Mouse (Mus musculus): ENCODE measurements around the gene Sh3pxd2b. TPM values are rescaled to one million over a fixed set of nuclear protein-coding genes. Genes with fewer than 3 reads are reported as not detected.

The Sh3pxd2b gene
- polyA plus RNA-seq, 1 experiment from 2014 or later, result 21.3 TPM

- Histone ChIP-seq H3K27ac (ENCODE audit: low read length) (peak overlapping the region; percentile 86), H3K4me2 (ENCODE audit: low read depth, low read length) (peak overlapping the region; percentile 80), H3K27me3 (ENCODE audit: control insufficient read depth, insufficient read depth, low read length) (no peaks in the 10 kb centered on the region), H3K4me3 (replicated peaks; ENCODE audit: low read length) (peak overlapping the region; percentile 76), H3K4me1 (ENCODE audit: control insufficient read depth, insufficient read depth, low read length) (peaks cover 34% of the 10 kb centered on the region), H3K36me3 (ENCODE audit: control insufficient read depth, insufficient read depth, low read length) (peaks cover 10% of the 10 kb centered on the region), H3K9me3 (replicated peaks; ENCODE audit: control insufficient read depth, low read length) (no peaks in the 10 kb centered on the region), H3K9ac (ENCODE audit: low read length) (peak overlapping the region; percentile 83)
- WGBS, result 13% methylated on average over 9 of the region's 9 CpGs
- no peak for ATAC-seq (ENCODE audit: insufficient read depth, low FRiP score)
Observed at GRCm38 (mm10) chr11:32348433-32349283, 1.0 kb downstream of the Sh3pxd2b start.

GRCm38 (mm10) chr11:32349284-32349953, 1.8 kb downstream of the Sh3pxd2b start:
- Histone ChIP-seq H3K36me3 (ENCODE audit: control insufficient read depth, insufficient read depth, low read length) (peaks cover 13% of the 10 kb centered on the region), H3K27ac (ENCODE audit: low read length) (peak overlapping the region; percentile 60; the same call in 1 of the 2 replicates), H3K4me3 (replicated peaks; ENCODE audit: low read length) (peak overlapping the region; percentile 76), H3K9me3 (replicated peaks; ENCODE audit: control insufficient read depth, low read length) (no peaks in the 10 kb centered on the region), H3K4me2 (ENCODE audit: low read depth, low read length) (peak overlapping the region; percentile 80), H3K4me1 (ENCODE audit: control insufficient read depth, insufficient read depth, low read length) (peaks cover 34% of the 10 kb centered on the region), H3K9ac (ENCODE audit: low read length) (peak overlapping the region; percentile 46; the same call in 1 of the 2 replicates), H3K27me3 (ENCODE audit: control insufficient read depth, insufficient read depth, low read length) (no peaks in the 10 kb centered on the region)
- WGBS, result 53% methylated on average over 13 of the region's 13 CpGs
- ATAC-seq (ENCODE audit: insufficient read depth, low FRiP score), result no peak

- H3K9me3 ChIP-seq (replicated peaks; ENCODE audit: control insufficient read depth, low read length), result no peaks in the 10 kb centered on the region
- no peak overlapping the region for H3K4me3 ChIP-seq (replicated peaks; ENCODE audit: low read length)
- WGBS, result 61% methylated on average over 6 of the region's 6 CpGs
- H3K36me3 ChIP-seq (ENCODE audit: control insufficient read depth, insufficient read depth, low read length), result peaks cover 13% of the 10 kb centered on the region
- H3K4me2 ChIP-seq (ENCODE audit: low read depth, low read length), result no peak overlapping the region
- no peak overlapping the region for H3K9ac ChIP-seq (ENCODE audit: low read length)
- peak overlapping the region; percentile 20; the same call in 1 of the 2 replicates for H3K27ac ChIP-seq (ENCODE audit: low read length)
- no peaks in the 10 kb centered on the region for H3K27me3 ChIP-seq (ENCODE audit: control insufficient read depth, insufficient read depth, low read length)
- peak; percentile 31 for ATAC-seq (ENCODE audit: insufficient read depth, low FRiP score)
- peaks cover 20% of the 10 kb centered on the region for H3K4me1 ChIP-seq (ENCODE audit: control insufficient read depth, insufficient read depth, low read length)
Observed at GRCm38 (mm10) chr11:32352946-32353345, 5.3 kb downstream of the Sh3pxd2b start.

- ATAC-seq (ENCODE audit: insufficient read depth, low FRiP score), result no peak
- Histone ChIP-seq H3K4me1 (ENCODE audit: control insufficient read depth, insufficient read depth, low read length) (peaks cover 12% of the 10 kb centered on the region), H3K27me3 (ENCODE audit: control insufficient read depth, insufficient read depth, low read length) (no peaks in the 10 kb centered on the region), H3K4me2 (ENCODE audit: low read depth, low read length) (no peak overlapping the region), H3K27ac (ENCODE audit: low read length) (no peak overlapping the region), H3K9me3 (replicated peaks; ENCODE audit: control insufficient read depth, low read length) (no peaks in the 10 kb centered on the region), H3K36me3 (ENCODE audit: control insufficient read depth, insufficient read depth, low read length) (peaks cover 13% of the 10 kb centered on the region), H3K4me3 (replicated peaks; ENCODE audit: low read length) (no peak overlapping the region), H3K9ac (ENCODE audit: low read length) (no peak overlapping the region)
- WGBS, result 68% methylated on average over 1 of the region's 1 CpGs
Observed at GRCm38 (mm10) chr11:32355377-32355776, 7.8 kb downstream of the Sh3pxd2b start.

GRCm38 (mm10) chr11:32357686-32358085, 10.1 kb downstream of the Sh3pxd2b start:
- Histone ChIP-seq H3K4me1 (ENCODE audit: control insufficient read depth, insufficient read depth, low read length) (peaks cover 13% of the 10 kb centered on the region), H3K9me3 (replicated peaks; ENCODE audit: control insufficient read depth, low read length) (no peaks in the 10 kb centered on the region), H3K4me3 (replicated peaks; ENCODE audit: low read length) (no peak overlapping the region), H3K27me3 (ENCODE audit: control insufficient read depth, insufficient read depth, low read length) (no peaks in the 10 kb centered on the region), H3K4me2 (ENCODE audit: low read depth, low read length) (no peak overlapping the region), H3K36me3 (ENCODE audit: control insufficient read depth, insufficient read depth, low read length) (0 out of 2 replicates have a peak, but pooled peaks cover 3% of the 10 kb centered on the region), H3K9ac (ENCODE audit: low read length) (no peak overlapping the region), H3K27ac (ENCODE audit: low read length) (no peak overlapping the region)
- ATAC-seq (ENCODE audit: insufficient read depth, low FRiP score), result peak; percentile 18; the same call in 1 of the 2 replicates
- 54% methylated on average over 9 of the region's 9 CpGs for WGBS

- H3K27me3 ChIP-seq (ENCODE audit: control insufficient read depth, insufficient read depth, low read length), result no peaks in the 10 kb centered on the region
- no peak for ATAC-seq (ENCODE audit: insufficient read depth, low FRiP score)
- H3K4me1 ChIP-seq (ENCODE audit: control insufficient read depth, insufficient read depth, low read length), result peaks cover 19% of the 10 kb centered on the region
- 0 out of 2 replicates have a peak, but pooled peaks cover 3% of the 10 kb centered on the region for H3K36me3 ChIP-seq (ENCODE audit: control insufficient read depth, insufficient read depth, low read length)
- no peak overlapping the region; the same call in 1 of the 2 replicates for H3K27ac ChIP-seq (ENCODE audit: low read length)
- H3K9me3 ChIP-seq (replicated peaks; ENCODE audit: control insufficient read depth, low read length), result no peaks in the 10 kb centered on the region
- 66% methylated on average over 6 of the region's 6 CpGs for WGBS
- H3K4me2 ChIP-seq (ENCODE audit: low read depth, low read length), result no peak overlapping the region
- no peak overlapping the region for H3K4me3 ChIP-seq (replicated peaks; ENCODE audit: low read length)
- no peak overlapping the region for H3K9ac ChIP-seq (ENCODE audit: low read length)
Observed at GRCm38 (mm10) chr11:32358399-32358798, 10.8 kb downstream of the Sh3pxd2b start.

GRCm38 (mm10) chr11:32359566-32359965, 11.9 kb downstream of the Sh3pxd2b start:
- no peaks in the 10 kb centered on the region for H3K36me3 ChIP-seq (ENCODE audit: control insufficient read depth, insufficient read depth, low read length)
- no peaks in the 10 kb centered on the region for H3K27me3 ChIP-seq (ENCODE audit: control insufficient read depth, insufficient read depth, low read length)
- H3K4me3 ChIP-seq (replicated peaks; ENCODE audit: low read length), result no peak overlapping the region
- H3K4me1 ChIP-seq (ENCODE audit: control insufficient read depth, insufficient read depth, low read length), result peaks cover 30% of the 10 kb centered on the region
- 81% methylated on average over 4 of the region's 4 CpGs for WGBS
- no peak overlapping the region for H3K27ac ChIP-seq (ENCODE audit: low read length)
- H3K9ac ChIP-seq (ENCODE audit: low read length), result no peak overlapping the region
- H3K9me3 ChIP-seq (replicated peaks; ENCODE audit: control insufficient read depth, low read length), result no peaks in the 10 kb centered on the region
- no peak overlapping the region for H3K4me2 ChIP-seq (ENCODE audit: low read depth, low read length)
- ATAC-seq (ENCODE audit: insufficient read depth, low FRiP score), result no peak

- no peak overlapping the region for H3K4me3 ChIP-seq (replicated peaks; ENCODE audit: low read length)
- 90% methylated on average over 9 of the region's 9 CpGs for WGBS
- no peak overlapping the region for H3K27ac ChIP-seq (ENCODE audit: low read length)
- H3K4me2 ChIP-seq (ENCODE audit: low read depth, low read length), result no peak overlapping the region
- no peaks in the 10 kb centered on the region for H3K27me3 ChIP-seq (ENCODE audit: control insufficient read depth, insufficient read depth, low read length)
- H3K9ac ChIP-seq (ENCODE audit: low read length), result no peak overlapping the region
- H3K4me1 ChIP-seq (ENCODE audit: control insufficient read depth, insufficient read depth, low read length), result peaks cover 42% of the 10 kb centered on the region
- ATAC-seq (ENCODE audit: insufficient read depth, low FRiP score), result no peak
- H3K36me3 ChIP-seq (ENCODE audit: control insufficient read depth, insufficient read depth, low read length), result no peaks in the 10 kb centered on the region
- no peaks in the 10 kb centered on the region for H3K9me3 ChIP-seq (replicated peaks; ENCODE audit: control insufficient read depth, low read length)
Observed at GRCm38 (mm10) chr11:32361774-32362173, 14.2 kb downstream of the Sh3pxd2b start.

GRCm38 (mm10) chr11:32363188-32363587, 15.6 kb downstream of the Sh3pxd2b start:
- Histone ChIP-seq H3K4me3 (replicated peaks; ENCODE audit: low read length) (no peak overlapping the region), H3K4me2 (ENCODE audit: low read depth, low read length) (no peak overlapping the region), H3K9me3 (replicated peaks; ENCODE audit: control insufficient read depth, low read length) (no peaks in the 10 kb centered on the region), H3K9ac (ENCODE audit: low read length) (no peak overlapping the region), H3K27ac (ENCODE audit: low read length) (0 out of 2 replicates have a peak overlapping the region, but pooled peaks have one; percentile 34), H3K4me1 (ENCODE audit: control insufficient read depth, insufficient read depth, low read length) (peaks cover 41% of the 10 kb centered on the region), H3K36me3 (ENCODE audit: control insufficient read depth, insufficient read depth, low read length) (no peaks in the 10 kb centered on the region), H3K27me3 (ENCODE audit: control insufficient read depth, insufficient read depth, low read length) (no peaks in the 10 kb centered on the region)
- ATAC-seq (ENCODE audit: insufficient read depth, low FRiP score), result peak; percentile 13; the same call in 1 of the 2 replicates
- 75% methylated on average over 3 of the region's 3 CpGs for WGBS
